Mouse (Mus musculus): ENCODE data around the gene Aox1.

Aox1 gene

DNA sequence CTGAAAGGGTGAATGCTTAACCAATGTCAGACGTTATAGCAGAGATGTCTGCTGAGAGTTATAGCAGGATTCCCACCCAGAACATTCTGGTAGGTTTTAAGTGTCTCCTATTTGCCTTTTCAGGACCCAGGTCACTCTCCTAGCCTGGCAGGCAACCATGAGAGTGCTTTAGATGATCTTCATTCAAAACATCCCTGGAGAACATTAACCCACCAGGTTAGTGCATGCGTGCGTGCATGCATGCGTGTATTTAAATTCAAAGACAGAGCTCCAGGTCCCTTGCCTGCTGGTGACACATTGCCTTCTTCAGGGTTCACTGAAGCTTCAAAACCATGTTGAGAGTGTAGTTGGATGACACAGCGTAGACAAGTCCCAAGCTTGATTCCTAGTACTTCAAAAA is 35.4 kb downstream of the Aox1 start:
- no peak for DNase-seq (ENCODE audit: low spot score)

DNA sequence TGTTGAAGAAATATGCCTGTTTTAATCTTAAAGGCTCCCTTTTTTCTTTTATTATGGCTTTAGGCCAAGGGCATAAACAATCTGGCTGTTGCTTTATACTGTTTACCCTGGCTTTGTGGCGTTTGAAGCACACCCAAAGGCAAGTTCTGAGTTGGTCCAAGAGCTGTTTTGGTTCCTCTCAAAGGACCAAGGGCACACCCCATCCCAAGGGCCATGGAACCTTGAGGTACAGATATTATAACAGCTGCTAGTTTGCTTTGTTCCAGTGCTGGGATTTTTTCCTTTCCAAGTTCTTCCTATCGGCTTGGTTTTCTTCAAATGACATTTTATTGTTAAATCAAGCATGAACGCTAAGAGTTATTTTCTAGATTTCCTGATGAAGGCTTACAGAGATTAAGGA is 35.9 kb downstream of the Aox1 start:
- DNase-seq (ENCODE audit: low spot score), result no peak

DNA sequence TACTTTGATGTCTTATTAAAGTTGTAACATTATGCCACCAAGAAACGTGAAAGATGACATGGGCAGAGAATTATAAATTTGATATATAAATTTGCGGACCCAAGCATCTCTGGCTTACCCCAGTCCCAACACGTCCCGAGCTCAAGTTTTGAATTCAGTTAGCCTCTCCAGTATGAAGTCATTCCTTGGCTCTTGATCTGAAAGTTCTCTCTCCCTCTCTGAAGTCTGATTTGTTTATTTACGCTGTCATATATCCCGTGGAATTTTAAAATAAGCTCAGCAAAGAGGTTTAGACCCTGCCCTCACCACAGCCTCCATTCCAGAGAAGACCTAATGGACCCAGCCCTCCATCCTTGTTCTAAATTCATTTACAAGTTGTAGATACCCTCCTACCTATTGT is 39.5 kb downstream of the Aox1 start:
- DNase-seq (ENCODE audit: low spot score), result no peak

DNA sequence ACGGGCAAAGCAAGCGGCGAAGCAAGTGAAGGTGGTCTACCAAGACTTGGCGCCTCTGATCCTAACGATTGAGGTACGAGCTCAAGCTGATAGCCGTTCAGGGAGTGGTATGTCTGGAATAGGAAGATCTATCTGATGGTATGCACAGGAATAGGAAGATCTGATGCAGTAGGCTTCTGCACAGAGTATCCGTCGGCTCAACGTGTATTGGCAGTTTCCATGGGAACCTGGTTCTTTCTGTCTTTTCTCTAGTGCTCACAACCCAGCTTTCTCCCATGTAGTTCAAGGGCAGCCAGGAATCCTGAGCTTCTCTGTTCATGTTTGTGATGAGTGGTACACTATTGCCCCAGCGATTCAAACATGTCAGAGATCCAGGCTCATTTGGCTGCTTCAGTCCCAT is 40.4 kb downstream of the Aox1 start:
- no peak for DNase-seq (ENCODE audit: low spot score)

DNA sequence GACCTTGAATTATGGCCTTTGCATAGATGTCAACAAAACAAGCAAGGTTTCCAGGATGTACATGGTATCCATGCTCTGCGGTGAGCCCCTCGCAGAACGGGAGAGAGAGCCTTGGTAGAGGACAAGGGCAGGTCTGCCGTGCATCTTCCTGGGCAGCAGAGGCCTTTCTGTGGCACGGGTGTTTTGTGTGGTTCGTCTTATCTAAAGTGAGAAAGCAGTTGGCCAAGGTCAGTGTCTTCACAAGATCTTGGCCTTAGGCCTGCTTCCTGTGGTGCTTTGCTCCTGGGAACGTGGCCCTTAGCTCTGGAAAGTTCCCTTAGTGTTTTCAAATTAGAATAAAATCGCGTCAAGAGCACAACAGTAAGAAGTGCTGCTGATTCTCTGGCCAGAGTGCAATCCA is 41.3 kb downstream of the Aox1 start:
- no peak for DNase-seq (ENCODE audit: low spot score)

DNA sequence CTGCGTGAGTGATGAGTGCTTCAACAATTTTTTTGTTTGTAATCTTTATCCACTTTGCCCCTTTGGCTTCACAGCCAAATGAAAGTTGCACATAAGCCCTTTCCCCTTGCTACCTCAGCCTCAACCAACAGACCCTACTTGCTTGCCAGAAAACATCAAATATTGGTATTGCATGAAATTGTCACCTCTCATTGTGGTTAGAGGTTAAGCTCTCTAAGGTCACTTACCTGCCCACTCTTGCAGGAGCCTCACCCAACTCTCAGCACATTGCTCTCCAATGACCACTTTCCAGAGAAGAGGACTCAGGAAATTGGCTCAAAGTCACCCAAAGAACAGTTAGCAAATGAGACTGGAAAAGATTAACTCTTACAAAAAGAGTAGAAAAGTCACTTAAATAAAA is 41.8 kb downstream of the Aox1 start:
- no peak for DNase-seq (ENCODE audit: low spot score)

DNA sequence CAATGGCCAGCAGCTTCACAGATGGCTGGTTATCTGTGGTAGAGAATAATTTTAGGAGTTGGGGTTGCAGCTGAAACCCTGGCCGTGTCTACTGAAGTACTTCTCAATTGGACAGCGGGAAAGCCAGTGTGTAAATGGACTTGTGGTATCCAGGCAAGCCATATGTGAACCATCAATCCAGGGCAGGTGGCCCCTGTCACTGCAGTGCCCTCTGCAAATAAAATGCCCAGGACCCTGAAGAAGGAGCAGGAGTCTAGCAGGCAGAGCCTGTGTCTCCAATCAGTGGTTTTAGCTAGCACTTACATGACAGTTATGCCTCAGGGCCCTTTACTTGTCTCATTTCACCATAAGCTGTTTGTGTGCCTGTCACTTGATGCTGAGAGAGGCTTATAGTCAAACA is 42.7 kb downstream of the Aox1 start:
- DNase-seq (ENCODE audit: low spot score), result no peak

DNA sequence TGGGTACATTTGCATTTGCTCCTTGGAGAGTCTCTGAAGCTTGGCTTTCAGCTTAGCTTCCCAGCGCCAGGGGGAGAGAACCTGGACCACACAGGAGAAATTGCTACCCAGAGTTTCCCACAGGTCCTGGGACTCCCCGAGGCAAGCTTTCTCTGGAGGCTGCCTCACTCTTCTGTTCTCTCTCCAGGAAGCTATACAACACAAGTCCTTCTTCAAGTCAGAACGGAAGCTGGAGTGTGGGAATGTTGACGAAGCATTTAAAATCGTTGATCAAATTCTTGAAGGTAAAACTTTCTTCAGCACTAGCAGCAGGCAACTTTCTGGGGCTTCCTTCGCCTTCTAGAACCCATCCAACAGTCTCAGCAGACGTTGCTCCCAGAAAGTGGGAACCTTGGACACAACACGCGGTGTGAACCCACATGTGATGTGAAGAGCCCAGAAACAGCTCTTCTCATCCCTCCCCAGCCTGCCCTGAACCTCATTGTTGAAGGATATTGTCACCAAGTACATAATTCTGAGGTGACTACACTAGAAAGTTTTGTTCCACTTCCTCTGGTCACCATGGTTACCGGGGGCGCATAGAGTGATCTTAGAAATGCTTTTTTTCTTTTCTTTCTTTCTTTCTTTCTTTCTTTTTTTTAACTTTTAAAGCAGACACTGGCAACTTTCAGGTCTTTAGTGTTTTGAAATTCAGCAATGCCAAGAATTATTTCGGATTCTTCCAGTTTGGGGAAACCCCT is 43.4 kb downstream of the Aox1 start:
- no peak for DNase-seq (ENCODE audit: low spot score)

DNA sequence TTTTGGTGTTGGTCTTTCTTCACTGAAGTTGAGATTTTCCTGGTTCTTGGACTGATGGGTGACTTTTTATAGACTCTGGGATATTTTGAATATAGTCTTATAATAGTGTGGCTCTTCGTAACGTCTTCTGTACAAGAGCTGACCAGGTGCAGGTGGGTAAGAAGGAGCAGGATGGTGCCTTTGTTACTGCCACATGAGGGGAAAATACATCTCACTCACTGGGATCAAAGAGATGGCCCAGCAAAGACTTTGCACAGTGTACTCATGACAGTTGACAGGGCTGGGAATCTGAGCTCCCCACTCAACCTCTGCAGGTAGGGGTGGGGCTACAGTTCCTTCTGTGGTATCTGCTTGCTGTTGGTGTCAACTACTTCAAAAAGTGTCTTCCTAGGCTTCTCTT is 44.5 kb downstream of the Aox1 start:
- no peak for DNase-seq (ENCODE audit: low spot score)

DNA sequence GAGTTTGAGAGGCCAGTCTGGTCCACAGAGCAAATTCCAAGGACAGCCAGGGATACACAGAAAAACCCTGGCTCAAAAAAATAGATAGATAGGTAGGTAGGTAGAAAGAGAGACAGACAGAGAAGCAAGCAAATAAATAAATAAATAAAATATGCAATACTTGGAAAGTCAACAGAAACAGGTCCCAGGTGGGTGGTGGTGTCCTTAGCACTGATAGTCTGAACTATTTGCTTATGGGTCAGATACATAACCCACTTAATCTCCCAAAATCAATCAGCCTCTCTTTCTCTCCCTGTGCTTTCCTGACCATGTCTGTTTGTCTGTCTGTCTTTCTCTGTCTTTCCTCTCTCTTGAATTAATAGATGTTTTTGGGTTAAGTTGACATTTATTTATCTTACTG is 48.2 kb downstream of the Aox1 start:
- DNase-seq (ENCODE audit: low spot score), result no peak

DNA sequence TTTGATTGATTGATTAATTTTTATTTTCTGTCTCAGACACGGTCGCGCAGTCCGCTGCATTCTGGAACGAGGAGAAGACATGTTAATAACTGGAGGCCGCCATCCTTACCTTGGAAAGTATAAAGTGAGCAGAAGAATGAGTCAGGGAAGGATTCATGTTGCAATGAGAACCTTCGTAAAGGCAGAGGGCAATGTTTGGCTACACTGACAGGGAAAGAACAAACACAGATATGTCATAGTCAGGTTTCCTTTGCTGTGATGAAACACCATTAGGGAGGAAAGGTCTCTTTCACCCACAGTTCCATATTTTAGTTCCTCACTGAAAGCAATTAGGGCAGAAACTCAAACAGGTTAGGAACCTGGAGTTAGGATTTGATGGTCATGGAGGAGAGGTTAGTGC is 48.7 kb downstream of the Aox1 start:
- DNase-seq (ENCODE audit: low spot score), result no peak

DNA sequence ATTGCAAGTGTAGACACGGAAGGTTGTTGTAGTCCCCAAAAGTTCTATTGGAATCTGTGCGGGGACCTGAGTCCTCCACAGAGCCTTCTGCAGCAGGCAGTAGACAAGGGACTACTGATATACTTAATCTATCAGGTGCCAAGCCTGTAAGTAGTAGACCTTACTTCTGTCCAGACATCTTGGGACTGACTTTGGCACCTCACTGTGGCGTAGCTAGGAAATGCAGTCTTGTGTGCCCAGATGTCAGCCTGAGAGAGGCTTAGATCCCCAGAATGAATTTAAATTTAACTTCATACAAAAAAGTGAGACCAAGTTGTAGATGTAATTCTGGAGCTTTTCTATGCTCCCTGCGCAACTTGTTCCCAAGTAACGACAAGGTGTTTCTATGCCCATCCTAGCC is 50.0 kb downstream of the Aox1 start:
- DNase-seq (ENCODE audit: low spot score), result no peak

DNA sequence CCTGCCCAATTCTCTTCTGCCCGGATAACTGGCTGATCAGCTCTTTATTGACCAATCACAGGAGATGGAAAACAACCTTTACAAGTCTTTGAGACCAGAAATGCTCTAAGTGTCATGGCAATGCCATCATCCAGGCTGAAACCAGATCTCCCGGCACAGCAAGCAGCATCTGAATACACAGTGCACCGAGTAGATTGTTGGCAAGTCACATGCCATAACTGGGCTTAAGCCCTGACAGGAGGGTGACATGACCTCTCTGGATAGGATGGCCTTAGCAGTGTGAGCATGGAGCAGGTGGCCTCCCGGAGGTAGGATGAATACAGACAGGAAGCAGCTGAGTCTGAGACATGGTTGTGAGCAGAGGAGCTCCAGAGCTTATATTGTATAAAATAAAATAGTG is 50.7 kb downstream of the Aox1 start:
- no peak for DNase-seq (ENCODE audit: low spot score)

DNA sequence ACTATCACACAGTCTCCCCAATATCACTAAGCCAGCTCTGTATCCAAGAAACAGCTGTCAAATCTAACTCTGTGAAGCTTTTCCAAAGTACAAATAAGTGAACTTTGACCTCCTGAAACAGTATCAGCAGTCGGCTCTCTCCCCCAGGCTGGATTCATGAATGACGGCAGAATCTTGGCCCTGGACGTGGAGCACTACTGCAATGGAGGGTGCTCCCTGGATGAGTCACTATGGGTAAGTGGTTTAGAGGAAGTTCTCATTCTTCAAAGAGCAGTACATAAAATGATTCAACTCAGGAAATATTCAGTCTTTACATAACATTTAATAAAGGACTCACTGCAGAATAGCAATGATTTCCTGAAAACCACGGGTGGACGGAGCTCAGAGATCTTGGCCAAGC is 51.6 kb downstream of the Aox1 start:
- no peak for DNase-seq (ENCODE audit: low spot score)

DNA sequence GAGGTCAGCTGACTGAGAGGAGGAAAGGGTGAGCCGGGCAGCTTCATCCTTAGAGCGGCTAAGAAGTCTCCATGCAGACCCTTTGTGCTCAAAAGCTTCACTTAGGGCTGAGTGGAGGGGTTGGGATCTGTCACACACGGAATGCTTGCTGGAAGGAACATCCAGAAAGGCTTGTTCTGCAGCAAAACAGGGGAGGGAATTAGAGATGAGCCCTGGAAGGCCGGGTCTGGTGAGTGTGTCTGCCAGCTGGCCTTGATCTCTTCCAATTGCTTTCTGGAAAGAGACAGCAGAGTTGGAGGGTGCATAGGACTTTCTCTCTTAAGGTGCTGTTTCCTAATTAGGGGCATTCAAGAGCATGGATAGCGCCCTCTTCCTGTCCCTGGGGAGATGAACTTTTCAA is 59.6 kb downstream of the Aox1 start:
- no peak for DNase-seq (ENCODE audit: low spot score)

DNA sequence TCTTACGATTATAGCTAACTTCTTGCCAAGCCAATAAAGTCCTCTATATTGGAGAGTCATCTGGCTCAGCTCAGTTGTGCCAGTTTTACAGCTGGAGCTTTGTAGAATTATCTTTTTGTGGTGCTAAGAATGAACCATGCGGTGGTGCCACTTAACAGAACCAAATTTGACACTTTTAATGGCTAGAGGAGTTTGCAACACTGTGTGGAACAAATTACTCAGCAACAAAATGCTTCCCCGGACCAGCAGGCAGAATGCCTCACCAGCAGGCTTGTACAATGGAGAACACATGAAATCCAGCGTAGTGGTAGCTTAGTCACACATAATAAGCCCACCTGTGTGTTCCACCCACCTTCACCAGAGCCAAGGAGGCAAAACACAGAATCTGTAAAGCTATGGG is 60.5 kb downstream of the Aox1 start:
- DNase-seq (ENCODE audit: low spot score), result no peak

DNA sequence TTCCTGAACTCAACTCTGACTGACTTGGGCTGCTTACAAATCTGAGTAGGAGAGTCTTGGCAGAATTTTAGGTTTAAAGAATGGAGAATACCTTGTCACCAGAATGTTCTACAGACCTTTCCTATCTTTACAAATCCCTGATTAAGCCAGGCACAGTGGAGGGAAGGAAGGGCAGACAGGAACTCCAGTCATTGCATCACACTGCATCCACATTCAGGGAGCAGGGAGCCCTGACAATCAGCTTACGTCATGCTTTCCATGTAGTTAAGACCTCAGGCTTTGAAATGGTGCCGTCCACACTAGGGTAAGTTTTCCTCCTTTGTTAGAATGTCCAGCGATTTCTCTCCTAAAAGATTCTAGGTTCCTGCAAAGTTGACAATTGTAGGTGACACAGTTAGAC is 61.5 kb downstream of the Aox1 start:
- no peak for DNase-seq (ENCODE audit: low spot score)

DNA sequence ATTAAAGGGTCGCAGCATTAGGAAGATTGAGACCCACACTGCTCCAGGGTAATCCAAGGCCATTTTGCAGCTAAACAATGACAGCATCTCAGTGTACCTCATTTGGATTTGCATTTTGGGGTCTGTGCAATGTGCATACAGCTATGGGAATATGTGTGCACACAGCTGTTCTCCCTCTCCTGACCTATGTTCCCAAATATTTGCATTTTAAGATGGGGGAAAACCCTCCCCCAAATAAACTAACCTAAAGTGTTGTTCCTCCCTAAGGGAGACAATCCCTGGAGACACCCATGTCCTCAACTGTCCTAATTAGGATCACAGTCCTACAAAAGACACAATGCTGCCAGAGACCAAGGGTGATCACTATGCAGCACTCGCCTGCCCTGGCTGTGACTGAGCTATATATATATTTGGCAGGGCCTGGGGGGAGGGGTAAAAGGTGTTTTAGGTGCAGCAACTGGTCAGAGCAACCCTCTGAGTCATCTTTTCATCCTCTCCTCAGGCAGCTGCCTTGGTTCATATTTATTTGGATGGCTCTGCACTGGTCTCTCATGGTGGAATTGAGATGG is 62.3 kb downstream of the Aox1 start:
- DNase-seq (ENCODE audit: low spot score), result no peak

DNA sequence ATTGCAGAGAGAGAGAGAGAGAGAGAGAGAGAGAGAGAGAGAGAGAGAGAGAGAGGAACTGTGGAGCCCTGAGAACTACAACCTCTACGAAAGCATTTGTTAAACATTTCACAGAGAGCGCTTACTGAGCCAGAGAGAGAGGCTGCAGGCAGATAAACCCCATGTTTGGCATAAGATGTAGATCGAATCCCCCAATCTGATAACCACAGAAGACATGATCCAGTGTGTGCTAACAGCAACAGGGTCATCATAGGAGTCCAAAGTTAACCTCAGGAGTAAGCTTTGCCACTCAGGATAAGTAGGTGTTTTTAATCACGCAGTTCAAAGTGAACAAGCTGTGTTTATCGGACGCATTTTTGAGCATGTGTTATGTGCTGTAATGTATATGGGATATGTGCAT is 67.6 kb downstream of the Aox1 start:
- no peak for DNase-seq (ENCODE audit: low spot score)

DNA sequence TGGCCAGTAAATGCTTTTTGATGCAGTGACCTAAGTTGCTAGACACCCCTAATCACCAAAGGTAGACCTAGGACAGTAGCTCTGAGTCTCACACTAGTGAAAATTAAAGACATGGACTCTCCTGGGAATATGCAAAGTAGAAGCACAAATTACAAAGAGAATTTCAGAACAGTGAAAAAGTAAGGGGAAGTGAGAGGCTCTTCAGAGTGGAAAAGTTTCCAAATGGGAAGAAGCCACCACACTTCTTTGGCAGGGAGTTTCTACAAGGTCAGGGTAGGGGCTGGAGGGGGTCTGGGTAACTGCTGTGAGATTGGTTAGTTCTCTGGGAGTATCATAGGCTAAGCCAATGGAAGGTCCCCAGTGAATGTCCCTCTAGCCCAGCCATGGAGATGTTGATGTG is 69.4 kb downstream of the Aox1 start:
- no peak for DNase-seq (ENCODE audit: low spot score)

DNA sequence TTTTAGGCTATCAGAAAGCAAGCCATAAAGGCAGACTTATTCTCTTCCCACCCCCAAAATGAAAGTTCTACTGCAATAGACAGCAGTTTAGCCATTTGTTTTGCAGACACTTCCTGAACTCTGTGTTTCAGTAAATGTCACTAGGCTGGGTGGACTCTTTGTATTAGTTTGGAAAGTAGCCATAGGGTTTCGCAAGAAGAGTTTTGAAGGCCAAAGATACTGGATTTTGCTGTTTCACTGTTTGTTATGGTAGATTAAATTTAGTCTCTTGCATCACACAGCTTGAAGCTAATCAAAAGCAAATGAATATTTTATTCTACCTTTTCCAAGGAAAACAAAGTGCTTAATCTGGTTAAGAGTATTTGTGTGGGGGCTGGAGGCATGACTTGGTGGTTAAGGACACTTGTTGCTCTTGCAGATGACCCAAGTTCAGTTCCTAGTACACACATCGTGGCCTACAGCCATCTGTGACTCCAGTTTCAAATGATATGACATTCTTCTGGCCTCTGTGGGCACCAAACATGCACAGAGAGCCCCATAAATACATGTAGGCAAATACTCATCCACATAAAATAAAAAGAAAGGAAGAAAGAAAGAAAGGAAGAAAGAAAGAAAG is 71.9 kb downstream of the Aox1 start:
- DNase-seq (ENCODE audit: low spot score), result peak; percentile 6

DNA sequence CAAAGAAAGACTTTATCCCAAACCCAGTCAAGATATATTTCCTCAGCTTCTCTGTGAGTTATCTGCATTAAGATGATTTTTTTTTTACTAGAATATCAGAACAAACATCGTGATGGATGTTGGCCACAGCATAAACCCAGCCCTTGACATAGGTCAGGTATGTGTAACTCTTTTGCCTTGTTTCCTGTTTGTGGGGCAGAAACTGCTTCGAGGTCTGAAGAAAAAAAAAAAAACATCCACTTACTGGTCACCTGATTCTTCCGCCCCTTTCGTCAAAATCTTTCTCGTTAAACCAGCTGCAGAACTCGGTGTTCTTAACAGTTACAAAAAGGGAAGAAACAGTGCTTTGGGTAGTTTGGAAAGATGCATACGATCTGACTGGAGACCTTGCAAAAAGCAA is 72.8 kb downstream of the Aox1 start:
- DNase-seq (ENCODE audit: low spot score), result no peak

DNA sequence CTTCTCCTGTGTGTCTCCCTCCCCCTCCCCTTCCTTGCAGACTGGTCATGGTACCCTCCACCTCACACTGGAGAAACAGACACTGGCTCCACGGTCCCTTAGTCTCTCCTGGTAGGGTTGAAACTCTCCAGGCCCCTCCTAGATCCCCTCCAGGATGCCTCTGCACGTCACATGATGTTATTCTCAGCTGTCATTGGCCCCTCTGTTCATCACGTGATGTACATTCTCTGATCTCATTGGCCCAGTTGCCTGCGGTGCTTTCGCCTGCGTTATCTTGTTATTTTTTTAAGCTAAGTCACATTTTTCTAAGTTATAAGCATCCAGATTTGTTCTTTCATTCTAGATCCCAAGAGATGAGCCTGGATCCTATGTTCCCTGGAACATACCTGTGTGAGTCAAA is 76.0 kb downstream of the Aox1 start:
- no peak for DNase-seq (ENCODE audit: low spot score)

DNA sequence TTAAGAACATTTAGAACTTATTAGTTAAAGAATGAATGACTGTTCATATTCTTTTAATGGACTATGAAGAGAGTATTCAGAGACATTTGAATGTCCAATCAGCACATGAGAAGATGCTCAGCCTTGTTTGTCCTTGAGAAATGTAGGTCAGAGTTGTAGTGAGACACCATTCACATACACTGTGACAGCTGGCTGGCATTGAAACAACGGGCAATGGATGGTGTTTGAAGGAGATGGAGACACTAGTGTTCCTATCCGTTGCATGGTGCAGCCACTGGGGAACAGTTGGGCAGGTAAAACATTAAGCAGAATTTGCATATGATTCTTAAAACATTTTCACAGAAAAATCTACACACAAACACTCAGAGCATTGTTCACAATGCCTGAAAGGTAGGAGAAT is 77.3 kb downstream of the Aox1 start:
- DNase-seq (ENCODE audit: low spot score), result no peak
